Mouse (Mus musculus): ENCODE measurements around the gene Olfr1411. TPM values are rescaled to one million over a fixed set of nuclear protein-coding genes. Genes with fewer than 3 reads are reported as not detected.

Gene Olfr1411
- not detected in 2 replicates for total RNA-seq (2023)

GRCm38 (mm10) chr1:92594111-92594510 lies at the start of gene Olfr1411:
Gene Olfr1411 (plus strand): TSS chr1:92594411.

GRCm38 (mm10) chr1:92571022-92571421 lies 23.2 kb upstream of the Olfr1411 start, which contains the start of gene Olfr1413:
Gene Olfr1413 (plus strand): TSS chr1:92571322.

GRCm38 (mm10) chr1:92585479-92585878 lies 8.7 kb upstream of the Olfr1411 start, which contains the start of gene Olfr1412:
Gene Olfr1412 (plus strand): TSS chr1:92585779.

GRCm38 (mm10) chr1:92605482-92605881 lies 11.3 kb downstream of the Olfr1411 start, which contains the start of gene Olfr1410:
Gene Olfr1410 (plus strand): TSS chr1:92605782.

GRCm38 (mm10) chr1:92617488-92617887 lies 23.3 kb downstream of the Olfr1411 start, which contains the start of gene Olfr12:
Gene Olfr12 (plus strand): TSS chr1:92617788.

GRCm38 (mm10) chr1:92641514-92642272 lies 47.5 kb downstream of the Olfr1411 start, which contains the start of gene Cops9:
Gene Cops9 (minus strand): TSS chr1:92641985.

Other genes with a start within 250 kb of the Olfr1411 start
- gene Ndufa10, start 120.6 kb upstream of the Olfr1411 start, total RNA-seq (2023), result 59.4 and 69.1 TPM in 2 replicates
- gene Olfr1416, start 109.3 kb upstream of the Olfr1411 start, total RNA-seq (2023), result not detected in 2 replicates
- not detected in 2 replicates for gene Olfr1415, start 98.3 kb upstream of the Olfr1411 start, total RNA-seq (2023)
- not detected in 2 replicates for gene Olfr1414, start 75.8 kb upstream of the Olfr1411 start, total RNA-seq (2023)
- gene Olfr1413, start 23.1 kb upstream of the Olfr1411 start, total RNA-seq (2023), result not detected in 2 replicates
- not detected in 2 replicates for gene Olfr1412, start 8.6 kb upstream of the Olfr1411 start, total RNA-seq (2023)
- gene Olfr1410, start 11.4 kb downstream of the Olfr1411 start, total RNA-seq (2023), result not detected in 2 replicates
- gene Olfr12, start 23.4 kb downstream of the Olfr1411 start, total RNA-seq (2023), result not detected in 2 replicates
- 109 and 139 TPM in 2 replicates for gene Cops9, start 47.6 kb downstream of the Olfr1411 start, total RNA-seq (2023)
- gene Otos, start 54.4 kb downstream of the Olfr1411 start, total RNA-seq (2023), result 2.6 and 4.1 TPM in 2 replicates
- gene Gpc1, start 237.2 kb downstream of the Olfr1411 start, total RNA-seq (2023), result 39.8 and 41.8 TPM in 2 replicates